Comparison of ENCODE assay signal across 9 mouse cellular contexts in genomic region chr19:22447418-22448339, GRCm38 (mm10).
A peak's percentile ranks its signal among the peaks of the same experiment; 100 is the strongest.
DNase-seq lines count a peak whose midpoint lies in the region; ATAC-seq and TF ChIP-seq lines count a peak whose summit lies in the region.
"Had no signal": no experiment of that assay in that cellular context is flagged by ENCODE, and none has a peak within 500 bp of the region (broad histone marks: within the 10 kb centered on the region; RNA-seq: fewer than 3 reads in every experiment).

No protein-coding gene starts in this region.

- peaks cover 2% of the 10 kb centered on the region; the same call in 1 of the 2 replicates for H3K4me1 ChIP-seq in lung, adult 2 months (ENCODE audit: control insufficient read depth, insufficient read depth, low read length)
- H3K4me1 ChIP-seq in heart, embryonic 12.5 days (replicated peaks): peaks cover 6% of the 10 kb centered on the region
- peaks cover 13% of the 10 kb centered on the region for H3K4me1 ChIP-seq in limb, embryonic 13.5 days
- no peaks in the 10 kb centered on the region for H3K4me1 ChIP-seq in stomach, embryonic 15.5 days
- H3K4me1 ChIP-seq: liver, embryonic 13.5 days had no signal

- peak overlapping the region; percentile 40; the same call in 1 of the 2 replicates for H3K9ac ChIP-seq in heart, embryonic 12.5 days
- H3K9ac ChIP-seq in limb, embryonic 13.5 days: peak overlapping the region; percentile 58
- H3K9ac ChIP-seq in stomach, embryonic 15.5 days: no peak overlapping the region
- H3K9ac ChIP-seq: liver, embryonic 13.5 days had no signal

- ATAC-seq in heart, embryonic 12.5 days (ENCODE audit: insufficient number of reproducible peaks, low FRiP score): no peak
- peak; percentile 62 for ATAC-seq in limb, embryonic 13.5 days (ENCODE audit: low FRiP score, low read depth)
- no peak for ATAC-seq in stomach, embryonic 15.5 days (ENCODE audit: insufficient read depth, low FRiP score, low read depth)

- peak overlapping the region; percentile 84 for H3K4me2 ChIP-seq in heart, embryonic 12.5 days
- H3K4me2 ChIP-seq in limb, embryonic 13.5 days (replicated peaks): peak overlapping the region; percentile 74
- H3K4me2 ChIP-seq in stomach, embryonic 15.5 days: peak overlapping the region; percentile 53
- H3K4me2 ChIP-seq: liver, embryonic 13.5 days had no signal

- H3K9me3 ChIP-seq in heart, embryonic 12.5 days (replicated peaks): no peaks in the 10 kb centered on the region
- no peaks in the 10 kb centered on the region for H3K9me3 ChIP-seq in limb, embryonic 13.5 days
- no peaks in the 10 kb centered on the region for H3K9me3 ChIP-seq in stomach, embryonic 15.5 days
- H3K9me3 ChIP-seq: liver, embryonic 13.5 days had no signal

- no peak for TF ChIP-seq CTCF in lung, adult 2 months (IDR thresholded peaks at IDR 0.05; ENCODE audit: insufficient read depth, low read length)

- H3K27ac ChIP-seq in heart, embryonic 12.5 days (ENCODE audit: poor library complexity, severe bottlenecking): no peak overlapping the region
- no peak overlapping the region; the same call in 1 of the 2 replicates for H3K27ac ChIP-seq in limb, embryonic 13.5 days
- no peak overlapping the region for H3K27ac ChIP-seq in stomach, embryonic 15.5 days
- H3K27ac ChIP-seq: liver, embryonic 13.5 days had no signal

- peak; percentile 2 for DNase-seq in lung, postnatal 10 days
- DNase-seq in lung, adult 2 months: no peak
- DNase-seq in embryo, embryonic 10 days (ENCODE audit: low spot score): peak; percentile 59
- DNase-seq in spleen, postnatal 10 days (ENCODE audit: low spot score in 2 of 2): no peak
- no peak for DNase-seq in thymus, postnatal 4 days
- DNase-seq: liver, embryonic 13.5 days had no signal

- TF ChIP-seq POLR2A in lung, adult 2 months (IDR thresholded peaks at IDR 0.05; ENCODE audit: borderline replicate concordance, extremely low read depth, low read depth, low read length): no peak

- no peaks in the 10 kb centered on the region; the same call in 1 of the 2 replicates for H3K27me3 ChIP-seq in heart, embryonic 12.5 days (replicated peaks)
- H3K27me3 ChIP-seq in limb, embryonic 13.5 days: peaks cover 4% of the 10 kb centered on the region; the same call in 1 of the 2 replicates
- H3K27me3 ChIP-seq in stomach, embryonic 15.5 days (replicated peaks): no peaks in the 10 kb centered on the region

- H3K4me3 ChIP-seq in lung, adult 2 months (replicated peaks; ENCODE audit: extremely low read depth, low read depth, low read length): no peak overlapping the region
- H3K4me3 ChIP-seq in heart, embryonic 12.5 days: peak overlapping the region; percentile 46
- H3K4me3 ChIP-seq in limb, embryonic 13.5 days: peak overlapping the region; percentile 45
- H3K4me3 ChIP-seq in stomach, embryonic 15.5 days (replicated peaks): peak overlapping the region; percentile 26
- H3K4me3 ChIP-seq: liver, embryonic 13.5 days had no signal

- WGBS in lung, adult 2 months: 6% methylated on average over 18 of the region's 18 CpGs
- WGBS in heart, embryonic 12.5 days: 8% methylated on average over 18 of the region's 18 CpGs
- 6% methylated on average over 18 of the region's 18 CpGs for WGBS in limb, embryonic 13.5 days
- WGBS in stomach, embryonic 15.5 days: 6% methylated on average over 18 of the region's 18 CpGs

- H3K36me3 ChIP-seq in heart, embryonic 12.5 days: no peaks in the 10 kb centered on the region
- H3K36me3 ChIP-seq in limb, embryonic 13.5 days: no peaks in the 10 kb centered on the region
- H3K36me3 ChIP-seq in stomach, embryonic 15.5 days: no peaks in the 10 kb centered on the region
- H3K36me3 ChIP-seq: liver, embryonic 13.5 days had no signal

Comparison
In these comparisons a context has a peak if more than half of its experiments do, and no peak if none do; other contexts are left out.
1. DNase-seq: peak in lung, postnatal 10 days (single experiment) and embryo, embryonic 10 days (single experiment); none in lung, adult 2 months (single experiment), spleen, postnatal 10 days (0 of 2) and thymus, postnatal 4 days (single experiment).
2. Peak in every context shown above with its lines, with median percentiles within 50 percentile points of each other: H3K4me2 ChIP-seq.